Mouse (Mus musculus): Measurements from ENCODE around the gene Ncf4. TPM values are rescaled to one million over a fixed set of nuclear protein-coding genes. Genes with fewer than 3 reads are reported as not detected.
"Not testable (repeated sequence)": the region's sequence is repeated elsewhere in the genome, so short reads cannot be mapped to it uniquely, and the experiment has no call there.

The Ncf4 gene
- total and polyA plus RNA-seq, 3 experiments = 1.6 to 4.5 (median 1.8) TPM

DNA sequence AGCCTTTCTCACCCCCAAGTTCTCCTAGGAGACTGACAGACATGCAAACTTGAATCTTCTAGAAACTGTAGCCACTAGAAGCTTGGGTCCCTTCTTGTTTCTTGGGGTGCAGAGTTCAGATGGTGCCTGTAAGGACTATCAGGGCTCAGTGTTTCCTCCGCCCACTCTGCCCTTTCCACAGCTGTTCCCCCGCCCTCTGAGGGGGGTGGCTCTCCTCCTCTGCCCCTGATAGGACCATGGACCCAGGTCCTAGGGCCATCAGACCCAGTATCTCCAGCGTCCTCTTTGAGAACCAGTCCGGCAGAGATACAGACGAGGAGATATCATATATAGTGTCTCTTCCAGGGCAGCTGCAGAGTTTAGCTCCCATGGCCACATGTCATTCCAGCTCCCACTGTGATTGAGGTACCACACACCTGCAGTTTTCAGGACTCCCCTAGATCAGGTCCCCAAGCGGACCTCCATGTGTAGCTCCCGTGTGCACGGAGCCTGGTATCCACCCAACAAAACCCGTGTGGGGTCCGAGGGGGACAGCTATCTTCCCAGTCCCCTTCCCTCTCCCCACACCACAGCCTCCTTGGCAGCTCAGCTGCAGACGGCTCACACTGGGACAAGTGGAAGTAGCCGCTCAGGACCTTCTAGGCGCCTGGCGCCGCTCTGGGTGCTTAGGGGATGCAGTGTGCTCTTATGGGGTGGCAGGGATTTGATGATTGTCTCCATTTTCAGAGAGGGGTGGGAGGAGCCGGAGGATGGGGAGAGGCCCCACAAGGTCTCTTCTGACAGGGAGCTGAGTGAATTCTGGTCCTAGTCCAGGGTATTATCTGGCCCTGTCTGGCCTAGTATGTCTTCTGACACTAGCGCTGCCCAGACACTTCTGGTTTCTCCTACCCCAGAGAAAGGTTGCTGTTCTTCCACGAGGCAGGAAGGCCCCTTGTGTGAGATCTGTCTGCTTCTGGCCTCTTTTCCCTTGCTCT is 1.8 kb downstream of the Ncf4 start:
- Histone ChIP-seq H3K4me3 (no peak overlapping the region), H3K79me2 (replicated peaks; ENCODE audit: control insufficient read depth, insufficient read depth, low read length) (no peaks in the 10 kb centered on the region), H3K9ac (ENCODE audit: low read depth, low read length) (no peak overlapping the region), H3K36me3 (ENCODE audit: control insufficient read depth, insufficient read depth, low read length) (no peaks in the 10 kb centered on the region), H3K27me3 (ENCODE audit: control insufficient read depth, insufficient read depth, low read length) (no peaks in the 10 kb centered on the region), H3K27ac (no peak overlapping the region), H3K4me1 (ENCODE audit: control insufficient read depth, insufficient read depth, low read length) (no peaks in the 10 kb centered on the region)
- WGBS = 66% methylated on average over 18 of the region's 18 CpGs
- intact Hi-C loops (cut with DNase I) = no loop called here
- no peak for TF ChIP-seq CTCF (IDR thresholded peaks at IDR 0.05)
- no peak for TF ChIP-seq EP300 (IDR thresholded peaks at IDR 0.05; ENCODE audit: insufficient read depth, low read depth, low read length)
- no peak for TF ChIP-seq POLR2A (IDR thresholded peaks at IDR 0.05; ENCODE audit: insufficient read depth, low read depth, low read length)
- DNase-seq = no peak

DNA sequence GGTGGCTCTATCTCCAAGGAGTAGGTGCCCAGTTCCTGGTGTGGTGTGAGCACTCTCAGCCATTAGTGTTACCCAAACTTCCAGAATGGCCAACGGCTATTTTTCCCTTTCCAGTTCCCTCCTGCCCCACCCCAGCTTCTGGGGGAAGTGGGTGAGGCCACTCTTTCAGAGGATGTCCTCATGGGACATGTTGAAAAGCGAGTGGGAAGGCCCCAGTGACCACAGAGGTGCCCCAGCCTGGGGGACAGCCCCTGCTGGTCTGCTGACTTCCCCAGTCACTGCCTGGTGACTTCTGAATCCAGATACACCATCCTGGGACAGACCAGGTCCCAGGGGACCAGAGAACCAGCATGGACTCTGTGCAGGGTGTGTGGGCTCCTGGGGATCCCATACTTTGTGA is 3.1 kb downstream of the Ncf4 start:
- intact Hi-C loops (cut with DNase I) = no loop called here
- H3K27ac ChIP-seq = no peak overlapping the region
- H3K4me3 ChIP-seq = no peak overlapping the region
- H3K9ac ChIP-seq (ENCODE audit: low read depth, low read length) = no peak overlapping the region
- H3K36me3 ChIP-seq (ENCODE audit: control insufficient read depth, insufficient read depth, low read length) = no peaks in the 10 kb centered on the region
- DNase-seq = peak in 1 of 2 experiments; percentile 40
- H3K79me2 ChIP-seq (replicated peaks; ENCODE audit: control insufficient read depth, insufficient read depth, low read length) = no peaks in the 10 kb centered on the region
- H3K4me1 ChIP-seq (ENCODE audit: control insufficient read depth, insufficient read depth, low read length) = no peaks in the 10 kb centered on the region
- TF ChIP-seq CTCF (IDR thresholded peaks at IDR 0.05) = no peak
- no peak for TF ChIP-seq POLR2A (IDR thresholded peaks at IDR 0.05; ENCODE audit: insufficient read depth, low read depth, low read length)
- no peak for TF ChIP-seq EP300 (IDR thresholded peaks at IDR 0.05; ENCODE audit: insufficient read depth, low read depth, low read length)
- H3K27me3 ChIP-seq (ENCODE audit: control insufficient read depth, insufficient read depth, low read length) = no peaks in the 10 kb centered on the region
- WGBS = 40% methylated on average over 2 of the region's 2 CpGs

DNA sequence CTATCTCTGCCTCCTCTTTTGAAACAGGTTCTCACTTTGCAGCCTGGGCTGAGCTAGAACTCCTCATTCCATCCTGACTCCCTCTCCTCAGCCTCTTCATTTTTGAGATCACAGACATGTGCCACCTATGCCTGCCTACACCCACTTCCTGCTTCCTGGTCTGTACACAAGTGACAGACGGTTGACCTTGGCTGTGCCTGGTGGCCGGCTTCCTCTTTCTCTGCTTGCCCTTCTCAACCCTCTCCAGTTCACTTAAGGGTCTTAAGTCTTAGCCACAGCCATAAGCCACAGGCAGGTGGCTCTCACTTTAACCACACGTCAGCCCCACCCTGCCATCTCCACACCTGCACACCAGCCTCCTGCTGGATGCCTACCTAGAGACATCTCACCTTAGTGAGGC is 3.8 kb downstream of the Ncf4 start:
- H3K4me1 ChIP-seq (ENCODE audit: control insufficient read depth, insufficient read depth, low read length) = no peaks in the 10 kb centered on the region
- H3K79me2 ChIP-seq (replicated peaks; ENCODE audit: control insufficient read depth, insufficient read depth, low read length) = no peaks in the 10 kb centered on the region
- intact Hi-C loops (cut with DNase I) = no loop called here
- TF ChIP-seq CTCF (IDR thresholded peaks at IDR 0.05) (no peak), EP300 (IDR thresholded peaks at IDR 0.05; ENCODE audit: insufficient read depth, low read depth, low read length) (no peak), POLR2A (IDR thresholded peaks at IDR 0.05; ENCODE audit: insufficient read depth, low read depth, low read length) (no peak)
- no peaks in the 10 kb centered on the region for H3K36me3 ChIP-seq (ENCODE audit: control insufficient read depth, insufficient read depth, low read length)
- no peak overlapping the region for H3K4me3 ChIP-seq
- no peak overlapping the region for H3K9ac ChIP-seq (ENCODE audit: low read depth, low read length)
- no peak overlapping the region for H3K27ac ChIP-seq
- no peaks in the 10 kb centered on the region for H3K27me3 ChIP-seq (ENCODE audit: control insufficient read depth, insufficient read depth, low read length)
- 44% methylated on average over 3 of the region's 3 CpGs for WGBS
- peak in 1 of 2 experiments; percentile 45 for DNase-seq

GRCm38 (mm10) chr15:78254751-78255150 is 10.2 kb downstream of the Ncf4 start:
- H3K27ac ChIP-seq = no peak overlapping the region
- H3K9ac ChIP-seq (ENCODE audit: low read depth, low read length) = no peak overlapping the region
- no peak for DNase-seq

GRCm38 (mm10) chr15:78256602-78257259 is 12.1 kb downstream of the Ncf4 start:
- DNase-seq; H3K4me3 ChIP-seq; H3K9ac ChIP-seq (ENCODE audit: low read depth, low read length); H3K27me3 ChIP-seq (ENCODE audit: control insufficient read depth, insufficient read depth, low read length); H3K36me3 ChIP-seq (ENCODE audit: control insufficient read depth, insufficient read depth, low read length); H3K27ac ChIP-seq; H3K79me2 ChIP-seq (replicated peaks; ENCODE audit: control insufficient read depth, insufficient read depth, low read length): not testable (repeated sequence)
- peaks cover 12% of the 10 kb centered on the region for H3K4me1 ChIP-seq (ENCODE audit: control insufficient read depth, insufficient read depth, low read length)
- intact Hi-C loops (cut with DNase I) = loop anchor here (1.0 kb wide), 4 partner anchors 64 to 166 kb away; no protein-coding TSS in a partner anchor

More at GRCm38 (mm10) chr15:78254751-78255150, 10.2 kb downstream of the Ncf4 start:
- no peaks in the 10 kb centered on the region for H3K27me3 ChIP-seq (ENCODE audit: control insufficient read depth, insufficient read depth, low read length)
- no peak overlapping the region for H3K4me3 ChIP-seq
- peaks cover 12% of the 10 kb centered on the region for H3K4me1 ChIP-seq (ENCODE audit: control insufficient read depth, insufficient read depth, low read length)
- intact Hi-C loops (cut with DNase I) = no loop called here
- no peaks in the 10 kb centered on the region for H3K36me3 ChIP-seq (ENCODE audit: control insufficient read depth, insufficient read depth, low read length)
- TF ChIP-seq POLR2A (IDR thresholded peaks at IDR 0.05; ENCODE audit: insufficient read depth, low read depth, low read length) = no peak
- TF ChIP-seq CTCF (IDR thresholded peaks at IDR 0.05) = peak; percentile 63
- H3K79me2 ChIP-seq (replicated peaks; ENCODE audit: control insufficient read depth, insufficient read depth, low read length) = no peaks in the 10 kb centered on the region
- WGBS = 20% methylated on average over 20 of the region's 20 CpGs
